Mouse (Mus musculus) thymus, postnatal 25 days (tissue): ENCODE measurements around the gene Tcl1.
"Not testable (repeated sequence)": the region's sequence is repeated elsewhere in the genome, so short reads cannot be mapped to it uniquely, and the experiment has no call there.

Experiments used
- DNase-seq: peaks from one replicate; pipeline ENCODE4 v3.0.0; 2022

The Tcl1 gene

GRCm38 (mm10) chr12:105222601-105223319 is at the start of gene Tcl1:
TSS of gene Tcl1 (minus strand) at chr12:105222793.
- no peak for DNase-seq

GRCm38 (mm10) chr12:105271016-105271965 is 48.7 kb upstream of the Tcl1 start:
- no peak for DNase-seq

- no peak for DNase-seq
Measured at GRCm38 (mm10) chr12:105267076-105267475, 44.5 kb upstream of the Tcl1 start.

- no peak for DNase-seq
Measured at GRCm38 (mm10) chr12:105266096-105266495, 43.5 kb upstream of the Tcl1 start.

- DNase-seq: no peak
Measured at GRCm38 (mm10) chr12:105259221-105259620, 36.6 kb upstream of the Tcl1 start.

- DNase-seq: peak; percentile 7
Measured at GRCm38 (mm10) chr12:105258787-105259186, 36.2 kb upstream of the Tcl1 start.

GRCm38 (mm10) chr12:105253796-105254195 is 31.2 kb upstream of the Tcl1 start:
- no peak for DNase-seq

GRCm38 (mm10) chr12:105248763-105249233 is 26.2 kb upstream of the Tcl1 start:
- DNase-seq: no peak

GRCm38 (mm10) chr12:105239060-105239459 is 16.5 kb upstream of the Tcl1 start:
- no peak for DNase-seq

- DNase-seq: no peak
Measured at GRCm38 (mm10) chr12:105235091-105235490, 12.5 kb upstream of the Tcl1 start.

GRCm38 (mm10) chr12:105234362-105234761 is 11.8 kb upstream of the Tcl1 start:
- no peak for DNase-seq

- no peak for DNase-seq
Measured at GRCm38 (mm10) chr12:105224621-105225320, 2.2 kb upstream of the Tcl1 start.

GRCm38 (mm10) chr12:105217101-105217760 is 5.4 kb downstream of the Tcl1 start:
- no peak for DNase-seq

GRCm38 (mm10) chr12:105209231-105209630 is 13.4 kb downstream of the Tcl1 start:
- DNase-seq: no peak

- no peak for DNase-seq
Measured at GRCm38 (mm10) chr12:105208441-105208840, 14.2 kb downstream of the Tcl1 start.

GRCm38 (mm10) chr12:105207071-105207470 is 15.5 kb downstream of the Tcl1 start:
- DNase-seq: no peak

GRCm38 (mm10) chr12:105201657-105202056 is 20.9 kb downstream of the Tcl1 start, which contains the start of gene Tcl1b4:
TSS of gene Tcl1b4 (plus strand) at chr12:105201957.
- DNase-seq: not testable (repeated sequence)

GRCm38 (mm10) chr12:105199684-105200497 is 22.7 kb downstream of the Tcl1 start:
- DNase-seq: not testable (repeated sequence)

GRCm38 (mm10) chr12:105190743-105191142 is 31.9 kb downstream of the Tcl1 start, which contains the start of gene Tcl1b3:
TSS of gene Tcl1b3 (plus strand) at chr12:105191043.
- DNase-seq: not testable (repeated sequence)

GRCm38 (mm10) chr12:105188980-105189379 is 33.6 kb downstream of the Tcl1 start:
- peak; percentile 8 for DNase-seq

GRCm38 (mm10) chr12:105181040-105181644 is 41.5 kb downstream of the Tcl1 start:
- DNase-seq: not testable (repeated sequence)
